Mouse (Mus musculus): ENCODE results near the gene Zfp808. TPM values are rescaled to one million over a fixed set of nuclear protein-coding genes. Genes with fewer than 3 reads are reported as not detected.
"Not testable (repeated sequence)": the region's sequence is repeated elsewhere in the genome, so short reads cannot be mapped to it uniquely, and the experiment has no call there.

Gene Zfp808
- 0.41 TPM for polyA plus RNA-seq (2012; fragmentation: generic; extraction: Trizol)
- long read RNA-seq, experiment 1, partial matches to known transcripts, result 0 of 1 reads
- long read RNA-seq, experiment 1, other reads (novel, unspliced or antisense), result 1 of 1 reads
- long read RNA-seq, experiment 2, transcript Zfp808-201 (4 exons, 2,571 nt), result major isoform, 5 of 11 reads
- long read RNA-seq, experiment 2, partial matches to known transcripts, result 1 of 11 reads
- long read RNA-seq, experiment 2, other reads (novel, unspliced or antisense), result 2 of 11 reads

DNA sequence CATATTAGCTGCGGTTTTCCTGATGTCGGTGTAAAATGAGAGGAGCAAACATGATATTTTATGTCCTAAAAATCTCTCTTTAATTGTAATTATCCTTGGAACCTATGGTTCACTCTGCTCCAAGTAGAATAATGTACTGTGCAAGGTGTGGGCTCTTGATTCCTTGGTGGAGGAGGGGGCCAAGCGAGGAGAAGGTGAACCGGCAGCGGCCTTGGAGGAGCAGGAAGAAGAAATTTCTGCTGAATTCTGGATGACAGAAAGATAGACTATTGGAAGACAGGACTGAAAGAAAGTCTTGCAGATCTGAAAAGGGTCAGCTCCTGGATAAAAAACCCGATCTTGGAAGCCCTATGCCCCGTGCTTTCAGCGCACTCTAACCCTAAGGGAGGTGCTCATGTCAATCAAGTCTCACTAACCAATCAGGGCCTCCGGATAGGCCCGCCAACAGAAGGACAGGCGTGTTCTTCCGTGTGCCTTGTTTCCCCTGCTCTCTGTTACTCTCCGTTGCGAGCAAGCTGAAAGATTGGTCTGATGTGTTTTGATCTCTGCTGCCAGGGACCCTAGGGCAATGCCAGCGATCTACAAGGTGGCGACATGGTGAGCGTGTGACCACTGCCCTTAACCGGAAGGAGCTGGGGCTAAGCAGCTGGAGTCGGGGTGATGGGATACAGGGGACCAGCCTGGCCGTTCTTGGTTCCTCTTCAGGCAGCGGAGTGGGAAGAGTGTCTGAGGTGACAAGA, at the start of gene Zfp808:
Gene Zfp808 (plus strand): TSS at position 455 of the 740 bp plus-strand sequence.
- not testable (repeated sequence) for H3K36me3 ChIP-seq (ENCODE audit: control insufficient read depth, insufficient read depth); H3K79me3 ChIP-seq (ENCODE audit: low read depth); H3K79me2 ChIP-seq (ENCODE audit: control insufficient read depth, insufficient read depth); H3K27me3 ChIP-seq (ENCODE audit: control insufficient read depth, insufficient read depth, insufficient read length)
- Histone ChIP-seq H3K4me3 (ENCODE audit: insufficient read depth, poor library complexity, severe bottlenecking) (peak within 1 kb of the TSS; percentile 44), H3ac (ENCODE audit: control insufficient read depth, insufficient read length, low read depth) (peak within 1 kb of the TSS; percentile 14)

DNA sequence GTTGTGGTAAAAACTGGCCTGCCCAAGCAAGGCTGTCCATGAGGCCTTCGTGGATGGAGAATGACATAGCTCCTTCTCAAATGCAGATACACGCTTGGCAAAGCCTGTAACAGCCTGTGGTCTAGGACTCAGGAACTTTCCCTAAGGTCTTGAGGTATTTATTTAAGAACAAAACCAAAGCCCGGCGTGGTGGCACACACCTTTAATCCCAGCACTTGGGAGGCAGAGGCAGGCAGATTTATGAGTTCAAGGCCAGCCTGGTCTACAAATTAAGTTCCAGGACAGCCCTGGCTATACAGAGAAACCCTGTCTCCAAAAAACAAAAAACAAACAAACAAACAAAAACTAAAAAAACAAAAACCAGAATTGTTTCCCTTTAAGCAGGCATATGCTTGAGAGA, 30.9 kb upstream of the Zfp808 start:
- H3K79me2 ChIP-seq (ENCODE audit: control insufficient read depth, insufficient read depth); H3ac ChIP-seq (ENCODE audit: control insufficient read depth, insufficient read length, low read depth); H3K4me3 ChIP-seq (ENCODE audit: insufficient read depth, poor library complexity, severe bottlenecking); H3K79me3 ChIP-seq (ENCODE audit: low read depth); H3K36me3 ChIP-seq (ENCODE audit: control insufficient read depth, insufficient read depth); H3K27me3 ChIP-seq (ENCODE audit: control insufficient read depth, insufficient read depth, insufficient read length): not testable (repeated sequence)

GRCm38 (mm10) chr13:62099454-62099853, 30.2 kb upstream of the Zfp808 start:
- not testable (repeated sequence) for H3ac ChIP-seq (ENCODE audit: control insufficient read depth, insufficient read length, low read depth); H3K36me3 ChIP-seq (ENCODE audit: control insufficient read depth, insufficient read depth); H3K79me3 ChIP-seq (ENCODE audit: low read depth); H3K27me3 ChIP-seq (ENCODE audit: control insufficient read depth, insufficient read depth, insufficient read length); H3K4me3 ChIP-seq (ENCODE audit: insufficient read depth, poor library complexity, severe bottlenecking); H3K79me2 ChIP-seq (ENCODE audit: control insufficient read depth, insufficient read depth)

- not testable (repeated sequence) for H3K27me3 ChIP-seq (ENCODE audit: control insufficient read depth, insufficient read depth, insufficient read length); H3ac ChIP-seq (ENCODE audit: control insufficient read depth, insufficient read length, low read depth); H3K79me3 ChIP-seq (ENCODE audit: low read depth); H3K79me2 ChIP-seq (ENCODE audit: control insufficient read depth, insufficient read depth); H3K36me3 ChIP-seq (ENCODE audit: control insufficient read depth, insufficient read depth); H3K4me3 ChIP-seq (ENCODE audit: insufficient read depth, poor library complexity, severe bottlenecking)
Measured at GRCm38 (mm10) chr13:62102368-62102767, 27.3 kb upstream of the Zfp808 start.

DNA sequence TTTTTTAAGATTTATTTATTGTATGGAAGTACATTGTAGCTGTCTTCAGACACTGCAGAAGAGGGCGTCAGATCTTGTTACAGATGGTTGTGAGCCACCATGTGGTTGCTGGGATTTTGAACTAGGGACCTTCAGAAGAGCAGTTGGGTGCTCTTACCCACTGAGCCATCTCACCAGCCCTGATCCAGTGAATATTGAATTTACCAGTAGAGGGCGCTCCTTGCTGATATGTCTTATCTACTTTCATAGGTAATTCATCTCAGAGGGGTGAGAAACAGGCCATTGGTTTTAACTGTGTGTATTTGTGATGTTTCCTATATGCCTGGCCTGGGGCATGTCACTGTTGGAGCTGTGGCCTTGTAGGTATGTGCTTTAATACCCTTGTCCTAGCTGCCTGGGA, 13.8 kb upstream of the Zfp808 start:
- H3K36me3 ChIP-seq (ENCODE audit: control insufficient read depth, insufficient read depth); H3K4me3 ChIP-seq (ENCODE audit: insufficient read depth, poor library complexity, severe bottlenecking); H3K79me3 ChIP-seq (ENCODE audit: low read depth); H3K79me2 ChIP-seq (ENCODE audit: control insufficient read depth, insufficient read depth); H3ac ChIP-seq (ENCODE audit: control insufficient read depth, insufficient read length, low read depth); H3K27me3 ChIP-seq (ENCODE audit: control insufficient read depth, insufficient read depth, insufficient read length): not testable (repeated sequence)

- H3K79me2 ChIP-seq (ENCODE audit: control insufficient read depth, insufficient read depth); H3K4me3 ChIP-seq (ENCODE audit: insufficient read depth, poor library complexity, severe bottlenecking); H3ac ChIP-seq (ENCODE audit: control insufficient read depth, insufficient read length, low read depth); H3K27me3 ChIP-seq (ENCODE audit: control insufficient read depth, insufficient read depth, insufficient read length); H3K36me3 ChIP-seq (ENCODE audit: control insufficient read depth, insufficient read depth); H3K79me3 ChIP-seq (ENCODE audit: low read depth): not testable (repeated sequence)
Measured at GRCm38 (mm10) chr13:62121578-62121977, 8.1 kb upstream of the Zfp808 start.

- H3ac ChIP-seq (ENCODE audit: control insufficient read depth, insufficient read length, low read depth); H3K36me3 ChIP-seq (ENCODE audit: control insufficient read depth, insufficient read depth); H3K27me3 ChIP-seq (ENCODE audit: control insufficient read depth, insufficient read depth, insufficient read length); H3K4me3 ChIP-seq (ENCODE audit: insufficient read depth, poor library complexity, severe bottlenecking); H3K79me3 ChIP-seq (ENCODE audit: low read depth); H3K79me2 ChIP-seq (ENCODE audit: control insufficient read depth, insufficient read depth): not testable (repeated sequence)
Measured at GRCm38 (mm10) chr13:62181835-62182755, 52.4 kb downstream of the Zfp808 start.

- Histone ChIP-seq H3K36me3 (ENCODE audit: control insufficient read depth, insufficient read depth) (no peaks in the 10 kb centered on the region), H3K79me2 (ENCODE audit: control insufficient read depth, insufficient read depth) (no peaks in the 10 kb centered on the region), H3K27me3 (ENCODE audit: control insufficient read depth, insufficient read depth, insufficient read length) (no peaks in the 10 kb centered on the region), H3ac (ENCODE audit: control insufficient read depth, insufficient read length, low read depth) (no peak overlapping the region), H3K4me3 (ENCODE audit: insufficient read depth, poor library complexity, severe bottlenecking) (no peak overlapping the region), H3K79me3 (ENCODE audit: low read depth) (no peaks in the 10 kb centered on the region)
- TF ChIP-seq CEBPB (IDR thresholded peaks at IDR 0.05; ENCODE audit: low read depth), result no peak
- TF ChIP-seq MYOG (IDR thresholded peaks at IDR 0.05; ENCODE audit: control insufficient read depth, extremely low read depth, insufficient read length), result no peak
Measured at GRCm38 (mm10) chr13:62245264-62245663, 115.6 kb downstream of the Zfp808 start.

DNA sequence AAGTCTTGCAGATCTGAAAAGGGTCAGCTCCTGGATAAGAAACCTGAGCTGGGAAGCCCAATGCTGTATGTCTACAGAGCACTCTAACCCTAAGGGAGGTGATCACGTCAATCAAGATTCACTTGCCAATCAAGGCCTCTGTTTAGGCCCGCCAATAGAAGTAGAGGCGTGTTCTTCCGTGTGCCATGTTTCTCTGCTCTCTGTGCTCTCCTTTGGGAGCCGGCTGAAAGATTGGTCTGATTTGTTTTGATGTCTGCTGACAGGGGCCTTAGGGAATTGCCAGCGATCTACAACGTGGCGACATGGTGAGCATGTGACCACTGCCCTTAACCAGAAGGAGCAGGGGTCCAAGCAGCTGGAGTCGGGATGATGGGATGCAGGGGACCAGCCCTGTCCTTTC, 125.5 kb downstream of the Zfp808 start:
- H3K4me3 ChIP-seq (ENCODE audit: insufficient read depth, poor library complexity, severe bottlenecking); H3K79me2 ChIP-seq (ENCODE audit: control insufficient read depth, insufficient read depth); H3ac ChIP-seq (ENCODE audit: control insufficient read depth, insufficient read length, low read depth); H3K27me3 ChIP-seq (ENCODE audit: control insufficient read depth, insufficient read depth, insufficient read length); H3K79me3 ChIP-seq (ENCODE audit: low read depth); H3K36me3 ChIP-seq (ENCODE audit: control insufficient read depth, insufficient read depth): not testable (repeated sequence)
